Mouse (Mus musculus) hindbrain, embryonic 11.5 days (tissue): ENCODE data around the gene Slc12a8. TPM values are rescaled to one million over a fixed set of nuclear protein-coding genes. Genes with fewer than 3 reads are reported as not detected.

Experiments used
- ATAC-seq: fragments of 200-750 bp; cut with Nextera tagmentation; 2 replicates; pipeline ENCODE4 v1.8.0; 2017; ENCODE audit warnings: mild to moderate bottlenecking, moderate TSS enrichment, moderate library complexity; ENCODE audit not compliant: low FRiP score
- DNase-seq: peaks from one replicate; pipeline ENCODE4 v3.0.0-alpha.2; 2015; ENCODE audit warnings: low spot score
- H3K27ac ChIP-seq: fragments of 300-500 bp; sonication (generic); 2 replicates; pipeline ENCODE4 v1.5.1; 2014; ENCODE audit warnings: mild to moderate bottlenecking, low read depth, low read length
- H3K27me3 ChIP-seq: fragments of 300-500 bp; sonication (generic); 2 replicates; pipeline ENCODE4 v1.6.1; 2014; ENCODE audit warnings: mild to moderate bottlenecking, low read length, moderate library complexity, mixed read lengths; ENCODE audit not compliant: control insufficient read depth, insufficient read depth
- H3K36me3 ChIP-seq: fragments of 300-500 bp; sonication (generic); 2 replicates; pipeline ENCODE4 v1.6.1; 2014; ENCODE audit warnings: mild to moderate bottlenecking, low read length, moderate library complexity, mixed read lengths; ENCODE audit not compliant: control insufficient read depth, insufficient read depth
- H3K4me1 ChIP-seq: fragments of 300-500 bp; sonication (generic); replicated peaks from 2 replicates; pipeline ENCODE4 v1.6.1; 2014; ENCODE audit warnings: low read length, mixed read lengths; ENCODE audit not compliant: control insufficient read depth, insufficient read depth
- H3K4me2 ChIP-seq: fragments of 300-500 bp; sonication (generic); replicated peaks from 2 replicates; pipeline ENCODE4 v1.6.1; 2014; ENCODE audit warnings: mild to moderate bottlenecking, low read depth, low read length
- H3K4me3 ChIP-seq: fragments of 300-500 bp; sonication (generic); 2 replicates; pipeline ENCODE4 v1.5.1; 2014; ENCODE audit warnings: low read depth, low read length
- H3K9ac ChIP-seq: fragments of 300-500 bp; sonication (generic); 2 replicates; pipeline ENCODE4 v1.6.1; 2014; ENCODE audit warnings: low read depth, low read length
- H3K9me3 ChIP-seq: fragments of 300-500 bp; sonication (generic); 2 replicates; pipeline ENCODE4 v1.6.1; 2016; ENCODE audit warnings: low read length; ENCODE audit not compliant: control insufficient read depth
- WGBS: fragments of 180-500 bp; shearing (Covaris S2); extraction: QIAGEN DNeasy Blood & Tissue Kit; methylation state at CpG from one replicate; pipeline ENCODE4 v1.1.7; 2014; 5-methylcytosine and 5-hydroxymethylcytosine counted together
- polyA plus RNA-seq: library from polyadenylated mRNA; unstranded; fragments of >200 nt; fragmentation: Nextera tagmentation; extraction: Ambion mirVana; gene quantifications from 2 replicates; pipeline ENCODE4 v1.2.1, GENCODE M21; 2014

Slc12a8 gene
- polyA plus RNA-seq, 1 experiment from 2014 or later = 1.2 TPM

DNA sequence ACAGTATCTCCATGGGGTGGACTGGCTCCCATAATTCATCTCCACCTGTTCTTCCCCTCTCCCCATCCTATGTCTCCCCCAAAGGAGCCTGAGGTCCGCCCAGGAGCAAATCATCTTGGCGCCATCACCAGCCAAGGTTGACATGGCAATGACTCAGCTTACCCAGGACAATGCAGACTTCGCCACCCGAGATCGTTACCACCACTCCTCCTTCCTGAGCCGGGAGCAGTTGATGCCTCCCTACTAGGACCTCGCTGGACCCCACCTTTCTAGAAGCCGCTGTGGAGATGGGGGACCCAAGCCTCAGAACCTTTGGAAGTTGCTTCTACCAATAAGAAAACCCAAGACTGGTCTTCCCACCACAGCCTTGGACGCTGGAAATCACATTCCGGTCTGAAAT lies 145.7 kb downstream of the Slc12a8 start:
- H3K27me3 ChIP-seq = no peaks in the 10 kb centered on the region
- H3K9me3 ChIP-seq = no peaks in the 10 kb centered on the region
- no peaks in the 10 kb centered on the region for H3K4me1 ChIP-seq
- 95% methylated on average over 10 of the region's 10 CpGs for WGBS
- ATAC-seq (no peak), DNase-seq (no peak)
- no peak overlapping the region for H3K9ac ChIP-seq
- H3K27ac ChIP-seq = no peak overlapping the region
- H3K4me3 ChIP-seq = no peak overlapping the region
- H3K36me3 ChIP-seq = no peaks in the 10 kb centered on the region
- no peak overlapping the region for H3K4me2 ChIP-seq

DNA sequence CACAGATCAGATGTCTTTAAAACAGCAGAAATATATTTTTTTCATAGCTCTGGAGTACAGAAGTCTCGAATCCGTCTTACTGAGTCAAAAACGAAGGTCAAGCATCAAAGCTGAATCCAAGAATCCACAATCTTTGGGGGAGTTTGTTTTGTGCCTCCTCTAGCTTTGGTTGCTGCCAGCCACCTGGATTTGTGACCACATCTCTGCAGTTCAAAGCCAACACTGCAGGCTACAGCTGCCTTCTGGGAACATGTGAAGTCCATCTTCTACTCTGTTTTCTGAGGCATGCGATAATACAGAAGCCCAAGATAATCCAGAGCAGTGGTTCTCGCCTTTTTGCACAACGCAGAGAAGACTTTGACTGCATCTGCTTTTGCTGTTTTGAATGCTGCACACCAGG lies 149.1 kb downstream of the Slc12a8 start:
- Histone ChIP-seq H3K4me1 (no peaks in the 10 kb centered on the region), H3K4me3 (no peak overlapping the region), H3K27ac (no peak overlapping the region), H3K9ac (no peak overlapping the region), H3K27me3 (no peaks in the 10 kb centered on the region), H3K9me3 (no peaks in the 10 kb centered on the region), H3K4me2 (no peak overlapping the region), H3K36me3 (no peaks in the 10 kb centered on the region)
- 88% methylated on average over 6 of the region's 6 CpGs for WGBS
- ATAC-seq (no peak), DNase-seq (no peak)

DNA sequence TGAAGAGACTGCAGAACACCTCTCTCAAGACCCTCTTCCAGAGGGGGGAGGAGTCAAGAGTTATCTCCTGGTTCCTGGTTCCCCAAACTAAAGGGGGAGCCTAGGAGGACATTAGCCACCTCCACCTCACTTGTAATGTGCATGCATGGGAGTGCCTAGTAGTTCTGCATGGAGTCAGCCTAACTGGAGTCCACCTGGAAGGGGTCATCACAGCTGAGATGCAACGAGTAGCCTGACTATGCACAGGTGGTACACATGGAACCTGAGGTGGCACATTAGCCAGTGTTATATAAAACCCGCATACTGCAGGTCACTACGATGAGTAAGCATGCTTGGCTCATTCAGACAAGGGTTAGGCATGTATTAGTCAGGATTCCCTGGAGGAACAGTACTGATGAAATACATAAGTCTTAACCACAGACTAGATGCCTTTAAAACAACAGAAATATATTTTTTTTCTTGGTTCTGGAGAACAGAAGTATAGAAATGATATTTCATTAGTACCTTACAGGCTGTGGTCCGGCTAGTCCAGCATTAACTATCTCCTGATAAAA lies 149.9 kb downstream of the Slc12a8 start:
- no peak overlapping the region for H3K4me2 ChIP-seq
- no peaks in the 10 kb centered on the region for H3K4me1 ChIP-seq
- WGBS = 92% methylated on average over 4 of the region's 4 CpGs
- no peaks in the 10 kb centered on the region for H3K9me3 ChIP-seq
- no peaks in the 10 kb centered on the region for H3K27me3 ChIP-seq
- H3K27ac ChIP-seq = no peak overlapping the region
- no peak overlapping the region for H3K4me3 ChIP-seq
- ATAC-seq = no peak
- H3K9ac ChIP-seq = no peak overlapping the region
- no peaks in the 10 kb centered on the region for H3K36me3 ChIP-seq
- no peak for DNase-seq

DNA sequence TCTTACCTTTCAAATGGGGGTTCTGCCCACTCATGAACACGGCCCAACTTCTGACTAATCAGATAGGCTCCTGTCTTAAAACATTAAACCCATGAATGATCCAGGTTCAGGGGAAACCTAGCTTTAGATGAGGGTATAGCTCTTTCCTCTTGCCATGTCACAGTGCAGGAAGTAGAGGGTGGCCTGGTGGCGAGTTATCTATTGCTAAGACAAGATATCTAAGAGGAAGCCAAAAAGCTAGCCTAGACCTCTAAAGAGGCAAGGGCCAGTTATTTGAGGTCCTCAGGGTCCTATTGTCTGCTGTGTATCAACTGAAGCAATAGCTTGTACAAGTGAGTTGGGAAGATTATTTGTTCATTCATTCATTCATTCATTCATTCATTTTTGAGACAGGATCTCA lies 151.3 kb downstream of the Slc12a8 start:
- Histone ChIP-seq H3K4me1 (no peaks in the 10 kb centered on the region), H3K36me3 (no peaks in the 10 kb centered on the region), H3K9me3 (no peaks in the 10 kb centered on the region), H3K4me3 (no peak overlapping the region), H3K27me3 (no peaks in the 10 kb centered on the region), H3K27ac (no peak overlapping the region), H3K9ac (no peak overlapping the region), H3K4me2 (no peak overlapping the region)
- 83% methylated on average over 2 of the region's 2 CpGs for WGBS
- no peak for DNase-seq
- ATAC-seq = no peak

DNA sequence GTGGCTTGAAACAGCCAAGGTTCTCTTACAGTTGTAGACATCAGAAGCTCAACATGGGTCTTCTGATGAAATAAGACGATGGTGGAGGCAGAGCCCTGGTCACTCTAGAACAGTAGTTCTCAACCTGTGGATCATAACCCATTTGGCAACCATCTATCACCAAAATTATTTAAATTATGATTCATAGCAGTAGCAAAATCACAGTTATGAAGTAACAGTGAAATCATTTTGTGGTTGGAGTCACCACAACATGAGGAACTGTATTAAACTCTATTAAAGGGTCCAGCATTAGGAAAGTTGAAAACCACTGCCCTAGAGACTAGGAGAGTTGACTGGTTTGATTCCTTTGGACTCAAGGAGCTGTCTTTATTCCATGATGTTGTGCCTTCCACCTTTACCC lies 151.9 kb downstream of the Slc12a8 start:
- DNase-seq (no peak), ATAC-seq (no peak)
- H3K9me3 ChIP-seq = no peaks in the 10 kb centered on the region
- H3K4me2 ChIP-seq = no peak overlapping the region
- no peak overlapping the region for H3K9ac ChIP-seq
- H3K4me3 ChIP-seq = no peak overlapping the region
- no peaks in the 10 kb centered on the region for H3K36me3 ChIP-seq
- 87% methylated on average over 1 of the region's 1 CpGs for WGBS
- no peaks in the 10 kb centered on the region for H3K27me3 ChIP-seq
- H3K4me1 ChIP-seq = no peaks in the 10 kb centered on the region
- H3K27ac ChIP-seq = no peak overlapping the region

DNA sequence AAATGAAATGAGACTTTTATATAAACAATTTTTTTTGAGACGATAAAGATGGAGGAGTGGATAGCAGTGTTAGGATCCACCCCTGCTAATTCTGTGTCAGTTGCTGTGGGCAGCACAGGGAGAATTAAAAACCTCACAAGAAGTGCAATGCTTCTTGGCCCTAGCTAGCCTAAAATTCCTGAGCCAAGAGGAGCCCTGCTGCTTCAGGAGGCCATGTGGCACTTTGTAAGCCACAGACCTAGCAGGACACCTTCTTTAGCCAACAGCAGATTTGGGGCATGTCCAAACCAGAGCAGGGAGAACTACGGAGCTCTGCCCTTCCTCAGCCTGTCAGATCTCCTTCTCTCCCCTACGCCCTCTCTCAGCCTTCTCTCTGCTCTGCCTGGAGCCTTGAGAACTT lies 153.2 kb downstream of the Slc12a8 start:
- Histone ChIP-seq H3K9me3 (no peaks in the 10 kb centered on the region), H3K4me3 (no peak overlapping the region), H3K27ac (no peak overlapping the region), H3K27me3 (no peaks in the 10 kb centered on the region), H3K9ac (no peak overlapping the region), H3K4me1 (no peaks in the 10 kb centered on the region), H3K36me3 (no peaks in the 10 kb centered on the region), H3K4me2 (no peak overlapping the region)
- 67% methylated on average over 3 of the region's 3 CpGs for WGBS
- ATAC-seq (no peak), DNase-seq (no peak)

DNA sequence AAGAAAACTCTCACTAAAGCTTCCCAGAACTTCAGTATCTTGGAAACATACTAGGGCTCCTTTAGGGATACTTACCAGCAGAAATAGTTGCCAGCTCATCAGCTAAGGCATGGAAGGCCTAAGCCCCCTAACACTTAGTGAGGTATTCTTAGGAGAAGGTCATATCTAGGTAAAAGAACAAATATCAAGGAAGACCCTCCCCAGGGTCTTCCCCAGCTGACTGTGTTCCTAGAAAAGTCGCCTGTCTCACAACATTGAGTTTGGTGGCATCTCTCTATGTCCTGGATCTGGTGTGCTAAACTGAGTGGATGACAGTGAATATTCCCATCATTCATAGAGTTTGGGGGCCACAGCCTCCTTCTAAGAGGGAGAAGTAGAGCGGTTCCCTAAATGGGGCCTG lies 153.8 kb downstream of the Slc12a8 start:
- H3K4me3 ChIP-seq = no peak overlapping the region
- WGBS = 88% methylated on average over 2 of the region's 2 CpGs
- no peaks in the 10 kb centered on the region for H3K27me3 ChIP-seq
- no peak overlapping the region for H3K9ac ChIP-seq
- DNase-seq = no peak
- no peak overlapping the region for H3K4me2 ChIP-seq
- H3K4me1 ChIP-seq = no peaks in the 10 kb centered on the region
- no peaks in the 10 kb centered on the region for H3K36me3 ChIP-seq
- no peaks in the 10 kb centered on the region for H3K9me3 ChIP-seq
- ATAC-seq = no peak
- H3K27ac ChIP-seq = no peak overlapping the region

DNA sequence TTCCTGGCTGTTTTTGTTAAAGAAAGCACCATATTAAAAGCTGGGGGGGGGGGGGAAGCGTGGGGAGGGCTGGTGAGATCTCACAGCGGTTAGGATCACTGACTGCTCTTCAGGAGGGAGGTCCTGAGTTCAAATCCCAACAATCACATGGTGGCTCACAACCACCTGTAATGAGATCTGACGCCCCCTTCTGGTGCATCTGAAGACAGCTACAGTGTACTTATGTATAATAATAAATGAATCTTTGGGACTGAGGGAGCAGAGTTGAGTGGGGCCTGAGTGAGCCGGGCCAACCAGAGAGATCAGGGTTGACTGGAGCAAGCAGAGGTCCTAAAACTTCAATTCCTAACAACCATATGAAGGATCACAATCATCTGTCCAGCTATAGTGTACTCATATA lies 155.1 kb downstream of the Slc12a8 start:
- Histone ChIP-seq H3K4me3 (no peak overlapping the region), H3K36me3 (no peaks in the 10 kb centered on the region), H3K9ac (no peak overlapping the region), H3K27me3 (no peaks in the 10 kb centered on the region), H3K9me3 (no peaks in the 10 kb centered on the region), H3K27ac (no peak overlapping the region), H3K4me1 (no peaks in the 10 kb centered on the region), H3K4me2 (no peak overlapping the region)
- 85% methylated on average over 4 of the region's 4 CpGs for WGBS
- no peak for ATAC-seq
- DNase-seq = no peak

DNA sequence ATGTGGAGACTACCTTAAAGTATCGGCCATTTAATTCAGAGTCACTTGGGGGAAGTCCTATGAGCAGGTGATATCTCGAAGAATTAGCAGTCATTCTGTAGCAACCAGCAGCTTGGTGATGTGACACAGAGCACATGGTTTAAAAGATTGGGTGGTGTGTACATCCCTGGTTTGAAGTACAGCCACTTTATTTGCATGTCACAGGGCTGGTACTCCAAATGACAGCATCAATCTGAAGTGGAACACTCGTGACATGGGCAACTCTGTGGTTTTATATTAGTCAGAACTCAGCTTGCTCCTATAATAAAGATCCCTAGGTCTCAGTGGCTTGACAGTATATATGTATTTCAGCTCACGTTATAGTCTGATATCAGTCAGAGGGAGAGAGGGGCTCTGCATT lies 155.5 kb downstream of the Slc12a8 start:
- no peak overlapping the region for H3K27ac ChIP-seq
- no peaks in the 10 kb centered on the region for H3K9me3 ChIP-seq
- no peaks in the 10 kb centered on the region for H3K36me3 ChIP-seq
- no peak for DNase-seq
- H3K27me3 ChIP-seq = no peaks in the 10 kb centered on the region
- no peaks in the 10 kb centered on the region for H3K4me1 ChIP-seq
- no peak for ATAC-seq
- H3K9ac ChIP-seq = no peak overlapping the region
- 89% methylated on average over 4 of the region's 4 CpGs for WGBS
- H3K4me3 ChIP-seq = no peak overlapping the region
- no peak overlapping the region for H3K4me2 ChIP-seq
